Mouse (Mus musculus): ENCODE data around the gene Elavl3. TPM values are rescaled to one million over a fixed set of nuclear protein-coding genes. Genes with fewer than 3 reads are reported as not detected.

Gene Elavl3
- polyA plus RNA-seq, 1 experiment = 0.06 TPM

GRCm38 (mm10) chr9:22054411-22055076 is 2.7 kb upstream of the Elavl3 start:
- H3K4me2 ChIP-seq (ENCODE audit: low read depth) = no peak overlapping the region
- H3K79me2 ChIP-seq (ENCODE audit: control insufficient read depth, insufficient read depth) = no peaks in the 10 kb centered on the region
- no peak overlapping the region for H3K4me3 ChIP-seq
- H3ac ChIP-seq (ENCODE audit: control insufficient read depth, insufficient read length) = no peak overlapping the region
- TF ChIP-seq USF1 (IDR thresholded peaks at IDR 0.05; ENCODE audit: low read depth) (no peak), CEBPB (IDR thresholded peaks at IDR 0.05; ENCODE audit: insufficient read depth, poor library complexity, severe bottlenecking) (no peak), MYOG (IDR thresholded peaks at IDR 0.05; ENCODE audit: control insufficient read depth in 1 of 3, insufficient read depth in 1 of 3, insufficient read length in 2 of 3, low read depth in 2 of 3) (no peak), E2F4 (IDR thresholded peaks at IDR 0.05; ENCODE audit: insufficient read depth) (no peak), POLR2A (IDR thresholded peaks at IDR 0.05; ENCODE audit: insufficient read length, low read depth) (no peak), SRF (IDR thresholded peaks at IDR 0.05; ENCODE audit: control insufficient read depth, insufficient read length, low read depth) (no peak), POLR2AphosphoS2 (IDR thresholded peaks at IDR 0.05; ENCODE audit: insufficient read length, low read depth) (peak; percentile 34)
- H3K27me3 ChIP-seq (ENCODE audit: control insufficient read depth, insufficient read depth, insufficient read length) = peaks cover 28% of the 10 kb centered on the region
- no peaks in the 10 kb centered on the region for H3K36me3 ChIP-seq (ENCODE audit: control insufficient read depth, insufficient read depth)

- Histone ChIP-seq H3K4me3 (no peak overlapping the region), H3K79me2 (ENCODE audit: control insufficient read depth, insufficient read depth) (no peaks in the 10 kb centered on the region), H3K36me3 (ENCODE audit: control insufficient read depth, insufficient read depth) (no peaks in the 10 kb centered on the region), H3K27me3 (ENCODE audit: control insufficient read depth, insufficient read depth, insufficient read length) (peaks cover 37% of the 10 kb centered on the region), H3ac (ENCODE audit: control insufficient read depth, insufficient read length) (no peak overlapping the region), H3K4me2 (ENCODE audit: low read depth) (no peak overlapping the region)
- no peak for TF ChIP-seq MYOD1 (IDR thresholded peaks at IDR 0.05; ENCODE audit: control insufficient read depth in 1 of 3, insufficient read length in 2 of 3, low read depth in 2 of 3)
- TF ChIP-seq REST (IDR thresholded peaks at IDR 0.05; ENCODE audit: insufficient read depth, insufficient read length) = peak; percentile 81
These were observed 1.8 kb upstream of the Elavl3 start for GRCm38 (mm10) chr9:22053657-22054056.

GRCm38 (mm10) chr9:22051161-22051957 is 464 bp downstream of the Elavl3 start:
- H3K36me3 ChIP-seq (ENCODE audit: control insufficient read depth, insufficient read depth) = no peaks in the 10 kb centered on the region
- H3K4me3 ChIP-seq = no peak overlapping the region
- no peak overlapping the region for H3ac ChIP-seq (ENCODE audit: control insufficient read depth, insufficient read length)
- peaks cover 44% of the 10 kb centered on the region for H3K27me3 ChIP-seq (ENCODE audit: control insufficient read depth, insufficient read depth, insufficient read length)
- no peak overlapping the region for H3K4me2 ChIP-seq (ENCODE audit: low read depth)
- TF ChIP-seq MYOD1 (IDR thresholded peaks at IDR 0.05; ENCODE audit: control insufficient read depth in 1 of 3, insufficient read length in 2 of 3, low read depth in 2 of 3) = no peak
- no peak for TF ChIP-seq TCF12 (IDR thresholded peaks at IDR 0.05; ENCODE audit: insufficient read depth, poor library complexity, severe bottlenecking)
- no peak for TF ChIP-seq POLR2AphosphoS2 (IDR thresholded peaks at IDR 0.05; ENCODE audit: insufficient read length, low read depth)
- no peak for TF ChIP-seq SRF (IDR thresholded peaks at IDR 0.05; ENCODE audit: control insufficient read depth, insufficient read length, low read depth)
- TF ChIP-seq POLR2A (IDR thresholded peaks at IDR 0.05; ENCODE audit: insufficient read length, low read depth) = no peak
- no peak for TF ChIP-seq MYOG (IDR thresholded peaks at IDR 0.05; ENCODE audit: control insufficient read depth in 1 of 3, insufficient read depth in 1 of 3, insufficient read length in 2 of 3, low read depth in 2 of 3)
- no peak for TF ChIP-seq MAX (IDR thresholded peaks at IDR 0.05; ENCODE audit: low read depth)
- H3K79me2 ChIP-seq (ENCODE audit: control insufficient read depth, insufficient read depth) = no peaks in the 10 kb centered on the region

- Histone ChIP-seq H3K4me3 (no peak overlapping the region), H3K27me3 (ENCODE audit: control insufficient read depth, insufficient read depth, insufficient read length) (peaks cover 44% of the 10 kb centered on the region), H3ac (ENCODE audit: control insufficient read depth, insufficient read length) (no peak overlapping the region), H3K79me2 (ENCODE audit: control insufficient read depth, insufficient read depth) (no peaks in the 10 kb centered on the region), H3K36me3 (ENCODE audit: control insufficient read depth, insufficient read depth) (no peaks in the 10 kb centered on the region), H3K4me2 (ENCODE audit: low read depth) (no peak overlapping the region)
- TF ChIP-seq REST (IDR thresholded peaks at IDR 0.05; ENCODE audit: insufficient read depth, insufficient read length) = peak; percentile 60
- TF ChIP-seq MYOD1 (IDR thresholded peaks at IDR 0.05; ENCODE audit: control insufficient read depth in 1 of 3, insufficient read length in 2 of 3, low read depth in 2 of 3) = no peak
These were observed 1.4 kb downstream of the Elavl3 start for GRCm38 (mm10) chr9:22050351-22050889.

GRCm38 (mm10) chr9:22049721-22050270 is 2.0 kb downstream of the Elavl3 start:
- H3K79me2 ChIP-seq (ENCODE audit: control insufficient read depth, insufficient read depth) = no peaks in the 10 kb centered on the region
- no peaks in the 10 kb centered on the region for H3K36me3 ChIP-seq (ENCODE audit: control insufficient read depth, insufficient read depth)
- H3K4me3 ChIP-seq = no peak overlapping the region
- H3K27me3 ChIP-seq (ENCODE audit: control insufficient read depth, insufficient read depth, insufficient read length) = peaks cover 44% of the 10 kb centered on the region
- H3ac ChIP-seq (ENCODE audit: control insufficient read depth, insufficient read length) = no peak overlapping the region
- TF ChIP-seq USF1 (IDR thresholded peaks at IDR 0.05; ENCODE audit: low read depth) = no peak
- no peak overlapping the region for H3K4me2 ChIP-seq (ENCODE audit: low read depth)

All from myocyte (in vitro differentiated cells).